Mouse (Mus musculus) myocyte (in vitro differentiated cells): ENCODE results near the gene Nek8.

Source experiments
- CEBPB ChIP-seq: IDR thresholded peaks from 2 replicates; pipeline ENCODE4 v1.6.1; 2011; ENCODE audit warnings: mild to moderate bottlenecking, moderate library complexity; ENCODE audit not compliant: poor library complexity, insufficient read depth, severe bottlenecking
- E2F4 ChIP-seq: IDR thresholded peaks from one replicate; pipeline ENCODE4 v1.6.1; 2011; ENCODE audit warnings: mild to moderate bottlenecking, control low read depth, moderate library complexity; ENCODE audit not compliant: insufficient read depth
- MAX ChIP-seq: IDR thresholded peaks from one replicate; pipeline ENCODE4 v1.6.1; 2011; ENCODE audit warnings: low read depth, mild to moderate bottlenecking, control low read depth
- MYOD1 ChIP-seq, 3 experiments: IDR thresholded peaks; one replicate each; pipeline ENCODE4 v1.6.1; 2011; ENCODE audit warnings: control low read depth in 2 of 3, low read depth in 2 of 3, mild to moderate bottlenecking in 2 of 3, moderate library complexity in 1 of 3; ENCODE audit not compliant: insufficient read length in 2 of 3, control insufficient read depth in 1 of 3
- MYOG ChIP-seq, 3 experiments: IDR thresholded peaks; one replicate each; pipeline ENCODE4 v1.6.1; 2011; ENCODE audit warnings: control low read depth in 2 of 3, low read depth in 2 of 3, mild to moderate bottlenecking in 2 of 3; ENCODE audit not compliant: insufficient read length in 2 of 3, control insufficient read depth in 1 of 3, insufficient read depth in 1 of 3
- POLR2A ChIP-seq: IDR thresholded peaks from one replicate; pipeline ENCODE4 v1.6.1; 2011; ENCODE audit warnings: low read depth, mild to moderate bottlenecking, control low read depth, moderate library complexity; ENCODE audit not compliant: insufficient read length
- POLR2AphosphoS2 ChIP-seq: IDR thresholded peaks from one replicate; pipeline ENCODE4 v1.6.1; 2011; ENCODE audit warnings: low read depth, control low read depth; ENCODE audit not compliant: insufficient read length
- REST ChIP-seq: IDR thresholded peaks from one replicate; pipeline ENCODE4 v1.6.1; 2011; ENCODE audit warnings: mild to moderate bottlenecking, control low read depth, moderate library complexity; ENCODE audit not compliant: insufficient read depth, insufficient read length
- TCF12 ChIP-seq: IDR thresholded peaks from one replicate; pipeline ENCODE4 v1.6.1; 2011; ENCODE audit warnings: mild to moderate bottlenecking, control low read depth; ENCODE audit not compliant: poor library complexity, insufficient read depth, severe bottlenecking
- TCF3 ChIP-seq: IDR thresholded peaks from one replicate; pipeline ENCODE4 v1.6.1; 2011; ENCODE audit warnings: low read depth, control low read depth; ENCODE audit not compliant: insufficient read length
- USF1 ChIP-seq: IDR thresholded peaks from one replicate; pipeline ENCODE4 v1.6.1; 2011; ENCODE audit warnings: low read depth, mild to moderate bottlenecking, control low read depth, moderate library complexity

DNA sequence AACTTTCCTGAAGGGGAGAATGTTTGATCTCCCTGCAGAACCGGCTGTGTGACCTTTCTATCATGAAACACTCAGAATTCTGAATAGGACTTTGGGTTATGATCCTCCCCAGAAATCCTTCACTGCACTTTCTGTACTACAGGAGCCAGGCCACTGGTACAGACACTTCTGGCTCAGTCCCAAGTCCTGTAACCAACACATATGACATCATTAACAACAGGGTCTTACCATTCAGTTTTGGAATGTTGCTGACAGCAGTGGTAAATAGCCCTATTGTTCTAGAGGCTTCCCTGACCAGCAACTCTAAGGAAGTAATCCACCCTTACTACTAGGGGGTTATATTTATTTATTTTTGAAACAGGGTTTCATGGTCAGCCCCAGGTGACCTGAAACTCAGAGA, 16.6 kb upstream of the Nek8 start, which contains the start of gene Proca1:
- TF ChIP-seq POLR2A (no peak), TCF12 (no peak), USF1 (no peak), TCF3 (no peak), E2F4 (no peak), MYOD1 (IDR thresholded peaks at IDR 0.05; ENCODE audit: control insufficient read depth in 1 of 3, insufficient read length in 2 of 3, low read depth in 2 of 3) (no peak), CEBPB (no peak), MAX (no peak), MYOG (IDR thresholded peaks at IDR 0.05; ENCODE audit: control insufficient read depth in 1 of 3, insufficient read depth in 1 of 3, insufficient read length in 2 of 3, low read depth in 2 of 3) (no peak), POLR2AphosphoS2 (no peak), REST (no peak)
